Mouse (Mus musculus) embryo, embryonic 10 days (tissue): ENCODE measurements around the gene Poln.

Experiments used
- DNase-seq: peaks from one replicate; pipeline ENCODE4 v3.0.0-alpha.2; 2015; ENCODE audit warnings: low spot score

Gene Poln

GRCm38 (mm10) chr5:34097333-34097732, 71.9 kb downstream of the Poln start:
- peak; percentile 77 for DNase-seq

GRCm38 (mm10) chr5:34093021-34093420, 76.2 kb downstream of the Poln start:
- DNase-seq, result no peak

GRCm38 (mm10) chr5:34032520-34032919, 136.7 kb downstream of the Poln start:
- no peak for DNase-seq

DNA sequence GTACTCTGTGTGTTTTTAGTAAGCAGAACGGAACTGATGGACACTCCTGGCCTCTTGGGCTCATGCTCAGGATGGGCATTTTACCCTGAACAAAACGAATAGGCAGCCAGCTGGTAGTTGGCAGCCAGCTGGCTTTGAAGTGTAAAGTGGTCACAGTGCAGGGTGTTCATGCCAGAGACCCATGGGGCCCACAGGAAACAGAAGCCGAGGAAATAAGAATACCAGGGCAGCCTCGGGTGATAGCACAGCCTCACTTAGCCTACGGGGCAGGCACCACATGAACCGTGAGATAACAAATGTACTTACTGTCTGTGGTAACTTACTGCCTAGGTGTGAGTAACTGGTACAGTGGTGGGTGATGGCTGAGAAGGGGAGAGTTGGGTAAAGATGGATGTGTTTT, 138.2 kb downstream of the Poln start:
- no peak for DNase-seq

GRCm38 (mm10) chr5:34030101-34030500, 139.1 kb downstream of the Poln start:
- DNase-seq, result no peak

- DNase-seq, result no peak
These were observed 150.3 kb downstream of the Poln start for GRCm38 (mm10) chr5:34018968-34019367.

GRCm38 (mm10) chr5:34014652-34015051, 154.6 kb downstream of the Poln start:
- DNase-seq, result no peak

DNA sequence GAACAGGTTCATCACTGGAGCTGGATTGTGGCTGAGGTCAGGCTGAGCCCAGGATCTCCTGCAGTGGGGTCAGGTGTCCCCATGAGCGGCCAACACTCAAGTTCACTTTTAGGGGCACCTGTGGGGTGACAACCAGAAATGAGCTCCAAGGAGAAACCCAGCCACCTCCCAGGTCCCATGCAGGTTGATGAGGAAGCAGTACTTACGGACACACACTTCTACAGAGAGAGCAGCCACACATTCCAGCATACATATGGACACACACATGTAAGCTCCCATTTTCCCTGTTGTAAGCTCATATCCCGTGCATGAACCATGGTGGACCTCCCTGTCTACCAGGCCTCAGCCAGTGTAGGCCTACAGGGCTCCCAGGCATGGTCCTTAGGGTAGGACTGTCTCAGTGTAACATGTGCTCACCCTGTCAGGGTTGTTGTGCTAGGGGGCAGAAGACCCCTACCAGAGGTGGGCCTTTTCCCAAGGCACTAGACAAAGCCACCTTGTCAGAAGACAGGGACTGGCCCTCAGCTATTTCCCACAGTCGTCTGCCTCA, 161.8 kb downstream of the Poln start:
- DNase-seq, result no peak

DNA sequence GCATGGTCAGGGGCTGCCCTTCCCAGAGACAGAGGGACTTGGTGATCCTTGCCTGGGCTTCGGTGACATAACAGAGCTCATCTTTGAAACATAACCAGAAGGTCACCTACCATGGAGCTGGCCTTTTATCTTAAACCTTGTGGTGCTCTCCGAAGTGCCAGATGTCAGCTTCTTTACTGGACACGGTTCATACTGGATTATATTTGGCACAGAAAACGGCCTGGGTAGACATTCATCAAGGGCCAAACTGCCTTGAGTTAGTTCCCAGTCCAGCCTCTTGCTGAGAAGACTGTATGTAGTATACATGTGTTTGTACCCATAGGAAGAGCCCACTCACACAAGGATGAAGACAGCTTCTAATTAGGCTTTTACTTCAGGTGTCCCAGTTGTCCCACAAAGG, 162.4 kb downstream of the Poln start:
- DNase-seq, result no peak

- no peak for DNase-seq
These were observed 164.6 kb downstream of the Poln start for GRCm38 (mm10) chr5:34004618-34005017.

DNA sequence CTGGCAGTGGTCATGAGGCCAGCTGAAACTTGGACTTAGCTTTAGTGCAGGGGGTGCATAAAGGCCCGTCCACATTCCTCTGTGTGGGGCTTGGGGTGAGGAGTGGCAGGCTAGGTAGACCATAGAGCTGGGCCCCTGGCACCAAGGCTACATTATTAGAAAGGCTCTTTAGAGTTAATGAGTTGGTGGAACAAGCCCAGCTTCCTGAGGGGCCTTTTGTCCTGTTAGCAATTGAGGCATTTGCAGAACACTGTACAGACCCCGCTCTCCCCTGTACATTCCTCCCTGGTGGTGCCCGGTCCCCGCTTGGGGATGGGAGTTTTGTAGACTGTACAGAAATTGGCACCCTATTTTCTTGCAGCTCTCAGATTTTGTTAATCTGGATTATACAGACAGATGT, 166.6 kb downstream of the Poln start:
- DNase-seq, result no peak

DNA sequence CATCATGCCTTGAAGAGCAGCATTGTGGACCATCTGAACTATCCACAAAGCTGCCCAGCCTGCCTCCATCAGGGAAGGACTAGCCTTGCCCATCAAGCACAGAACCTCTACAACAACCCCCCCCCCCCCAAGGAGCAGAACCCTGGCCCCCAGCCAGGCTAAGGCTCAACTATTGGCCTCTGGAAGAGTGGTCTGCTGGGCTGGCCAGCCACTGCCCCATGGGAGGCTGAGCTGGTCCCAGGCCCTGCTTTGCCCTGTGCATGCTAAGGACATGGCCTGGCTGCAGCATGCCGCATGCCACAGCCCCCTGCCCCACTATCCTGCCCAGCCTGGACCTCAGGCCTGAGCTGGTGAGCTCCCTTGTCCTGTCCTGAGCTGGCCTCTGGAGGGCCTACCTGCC, 167.8 kb downstream of the Poln start:
- no peak for DNase-seq

- DNase-seq, result no peak
These were observed 168.4 kb downstream of the Poln start for GRCm38 (mm10) chr5:34000809-34001208.

- no peak for DNase-seq
These were observed 169.7 kb downstream of the Poln start for GRCm38 (mm10) chr5:33999466-34000090.

GRCm38 (mm10) chr5:33998505-33998877, 170.8 kb downstream of the Poln start:
- DNase-seq, result no peak

DNA sequence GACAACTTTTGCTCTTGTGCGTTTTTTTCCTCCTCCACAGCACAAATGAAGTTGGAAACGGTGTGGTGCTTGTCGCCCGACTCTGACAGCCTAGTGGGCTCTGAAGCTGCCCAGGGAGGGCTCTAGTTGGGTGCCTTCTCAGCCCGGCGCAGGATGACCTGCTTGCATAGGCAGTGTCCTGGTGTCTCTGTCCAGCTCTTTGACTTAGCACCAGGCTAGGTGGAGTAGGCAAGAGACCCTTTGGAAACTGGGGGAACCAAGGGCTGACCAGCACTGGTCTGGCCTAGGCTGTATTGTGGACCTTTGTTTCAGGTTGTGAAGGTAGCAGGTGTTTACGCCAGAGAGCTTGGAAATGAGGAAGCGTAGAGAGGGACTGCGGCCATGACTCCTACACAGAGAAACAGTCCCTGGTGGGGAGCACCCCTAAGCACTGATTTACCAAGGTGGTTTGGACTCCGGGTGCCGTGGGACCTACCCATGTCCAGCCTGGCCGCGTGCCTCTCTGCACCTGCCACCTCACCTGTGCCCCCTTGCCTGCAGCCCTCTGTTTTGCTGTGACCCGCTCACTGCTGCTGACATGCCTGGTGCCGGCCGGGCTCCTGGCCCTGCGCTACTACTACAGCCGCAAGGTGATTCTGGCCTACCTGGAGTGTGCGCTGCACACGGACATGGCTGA, 171.3 kb downstream of the Poln start:
- DNase-seq, result no peak

GRCm38 (mm10) chr5:33997051-33997741, 172.1 kb downstream of the Poln start:
- peak; percentile 49 for DNase-seq

- no peak for DNase-seq
These were observed 172.6 kb downstream of the Poln start for GRCm38 (mm10) chr5:33996694-33997045.

DNA sequence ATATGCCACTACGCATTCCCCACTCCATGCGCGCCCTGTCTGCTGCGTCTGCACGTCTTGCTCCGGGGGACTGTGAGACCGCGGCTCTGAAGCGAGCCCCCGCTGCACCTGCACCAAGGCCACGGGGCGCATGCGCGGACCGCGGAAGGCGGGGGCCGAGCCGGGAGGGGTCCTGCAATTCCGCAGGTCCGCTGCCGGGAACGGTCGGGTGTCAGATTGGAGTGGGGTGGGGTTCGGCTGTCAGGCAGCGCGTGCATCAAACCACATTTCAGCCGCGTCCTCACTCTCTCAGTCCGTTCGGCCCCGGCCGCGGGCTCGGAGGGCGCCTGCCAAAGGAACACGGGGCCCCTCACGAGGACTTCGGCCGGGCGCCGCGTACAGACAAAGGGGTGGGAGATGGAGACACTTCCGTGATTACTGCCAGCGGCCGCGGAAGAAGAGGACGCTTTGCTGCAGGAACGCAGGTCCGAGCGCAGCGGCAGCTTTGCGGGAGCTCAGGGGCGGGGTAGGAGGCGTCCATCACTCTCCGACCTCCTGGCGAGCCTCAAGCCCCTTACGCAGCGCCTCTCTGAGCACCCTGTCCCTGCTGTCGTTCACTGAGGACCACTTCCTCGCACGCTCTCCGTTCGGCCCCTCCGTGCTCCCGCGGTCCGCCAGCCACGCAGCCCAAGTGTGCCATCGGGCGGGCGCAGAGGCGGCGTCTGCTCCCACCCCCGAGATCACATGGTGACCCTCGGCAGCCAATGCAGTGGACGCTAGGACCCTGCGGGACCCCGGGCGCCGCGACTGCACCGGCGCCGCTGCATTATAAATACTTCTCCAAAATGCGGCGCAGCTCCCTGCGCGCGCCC, 173.2 kb downstream of the Poln start, which contains the start of gene Nat8l:
Gene Nat8l, plus strand, starts transcription at position 142 of the 851 bp plus-strand sequence.
- peak; percentile 85 for DNase-seq

- peak; percentile 64 for DNase-seq
These were observed 174.3 kb downstream of the Poln start for GRCm38 (mm10) chr5:33994671-33995625.
